Mouse (Mus musculus) spleen, adult 18-20 months (tissue): ENCODE measurements around the gene Myo10.

Source experiments
- DNase-seq, 2 experiments: peaks; one replicate each; pipeline ENCODE4 v3.0.0; 2022; ENCODE audit warnings: mixed read lengths in 2 of 2

The Myo10 gene

GRCm38 (mm10) chr15:25622200-25622866, at the start of gene Myo10:
Gene Myo10 (plus strand): TSS chr15:25622525.
- peak; percentile 100 for DNase-seq

DNA sequence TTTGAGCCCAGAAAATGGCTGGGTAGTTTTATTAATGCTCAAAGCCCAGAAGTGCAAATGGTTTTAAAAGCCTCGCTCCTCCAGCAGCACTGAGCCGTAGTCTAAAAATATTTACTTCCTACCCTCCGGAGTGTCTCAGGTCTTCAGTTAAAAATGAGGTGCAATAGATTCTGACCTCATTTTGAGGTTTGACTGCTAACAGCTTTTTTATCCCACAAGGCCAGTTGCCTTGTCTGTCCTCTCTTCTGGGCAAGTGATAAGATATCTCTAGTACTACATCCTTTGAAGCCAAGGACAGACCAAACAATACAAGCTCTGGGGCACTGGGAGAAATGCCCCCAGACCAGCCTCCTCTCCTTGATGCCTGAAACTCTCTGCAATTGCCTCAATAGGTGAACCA, 49.2 kb upstream of the Myo10 start:
- DNase-seq = no peak

- no peak for DNase-seq
Observed at GRCm38 (mm10) chr15:25573876-25574601, 48.3 kb upstream of the Myo10 start.

- no peak for DNase-seq
Observed at GRCm38 (mm10) chr15:25577327-25578051, 44.8 kb upstream of the Myo10 start.

GRCm38 (mm10) chr15:25578369-25578768, 44.0 kb upstream of the Myo10 start:
- no peak for DNase-seq

DNA sequence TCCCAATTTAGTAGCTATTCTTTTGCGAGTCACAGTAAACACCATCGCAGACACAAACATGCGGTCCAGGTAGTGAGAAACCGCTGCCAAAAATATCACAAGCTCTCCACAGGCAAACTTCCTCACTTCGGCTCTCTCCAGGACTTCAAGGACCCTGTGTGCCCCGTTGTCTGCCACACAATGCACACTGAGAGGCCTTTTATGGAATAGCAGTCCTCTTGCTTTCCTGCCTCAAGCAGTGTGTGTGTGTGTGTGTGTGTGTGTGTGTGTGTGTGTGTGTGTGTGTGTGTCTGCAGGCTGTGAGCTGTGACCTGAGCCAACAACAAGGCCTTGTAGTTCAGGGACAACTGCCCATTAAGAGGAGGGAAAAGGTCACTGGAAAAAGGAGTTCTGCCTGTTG, 41.6 kb upstream of the Myo10 start:
- no peak for DNase-seq

GRCm38 (mm10) chr15:25582055-25582454, 40.3 kb upstream of the Myo10 start:
- DNase-seq = no peak

DNA sequence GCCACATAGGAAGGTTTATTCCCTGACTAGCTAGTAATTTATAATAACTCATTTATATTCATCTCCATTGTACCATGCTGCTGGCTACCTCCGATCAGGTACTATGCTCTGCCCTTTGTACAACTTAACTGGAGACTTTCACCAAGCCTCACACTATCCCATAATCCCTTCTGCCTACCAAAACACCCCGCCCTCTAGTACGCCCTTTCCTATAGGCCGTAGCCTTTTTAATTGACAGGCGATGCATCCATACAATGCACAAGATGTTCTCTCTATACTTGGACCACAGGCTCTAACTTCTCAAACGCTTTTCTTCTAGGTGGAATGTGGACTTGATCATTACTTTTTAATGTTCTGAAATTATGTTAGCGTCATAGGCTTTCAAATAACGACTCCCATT, 39.0 kb upstream of the Myo10 start:
- no peak for DNase-seq

GRCm38 (mm10) chr15:25586828-25587227, 35.5 kb upstream of the Myo10 start:
- no peak for DNase-seq

DNA sequence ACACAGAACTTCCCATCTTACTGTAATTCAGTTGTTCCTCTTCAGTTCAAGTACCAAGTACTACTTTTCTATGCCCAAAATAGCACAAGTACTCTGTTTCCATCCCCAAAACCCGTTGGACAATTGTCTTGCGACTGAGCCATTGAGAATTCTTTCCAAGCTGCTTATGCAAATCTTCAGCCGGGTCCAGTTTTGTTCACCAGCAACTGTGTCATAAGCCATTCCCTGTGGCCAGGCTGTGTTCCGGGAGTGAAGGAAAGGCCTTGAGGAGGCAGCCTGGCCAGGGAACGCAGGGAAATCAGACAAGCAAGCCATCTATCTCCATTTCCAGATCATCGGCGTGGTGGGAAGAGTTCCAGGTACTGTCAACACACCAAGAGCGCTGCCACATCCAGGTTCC, 34.4 kb upstream of the Myo10 start:
- no peak for DNase-seq

DNA sequence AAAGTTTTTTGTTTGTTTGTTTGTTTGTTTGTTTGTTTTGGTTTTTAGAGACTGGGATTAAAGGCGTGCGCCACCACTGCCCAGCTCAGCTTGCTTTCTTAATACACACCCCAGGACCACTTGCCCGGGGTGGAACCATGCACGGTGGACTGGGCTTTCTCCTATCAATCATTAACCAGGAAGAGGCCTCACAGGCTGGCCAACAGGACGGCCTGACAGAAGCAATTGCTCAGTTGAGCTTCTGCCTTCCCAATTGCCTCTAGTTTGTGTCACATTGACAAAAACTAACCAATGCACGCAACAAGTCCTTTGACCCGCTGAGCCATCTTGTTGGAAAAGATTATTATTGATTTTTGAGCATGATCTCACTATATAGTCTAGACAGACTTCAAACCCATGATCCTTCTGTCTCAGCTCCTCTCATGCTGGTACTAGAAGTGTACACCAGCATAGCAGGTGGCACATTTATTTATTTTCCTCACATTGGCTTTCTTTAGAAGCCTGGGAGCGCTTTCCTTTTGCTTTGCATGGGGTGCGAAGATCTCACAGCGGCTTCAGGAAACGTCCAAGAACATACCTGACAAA, 32.9 kb upstream of the Myo10 start:
- no peak for DNase-seq

- peak; percentile 7 to 9 for DNase-seq
Observed at GRCm38 (mm10) chr15:25589916-25590315, 32.4 kb upstream of the Myo10 start.

DNA sequence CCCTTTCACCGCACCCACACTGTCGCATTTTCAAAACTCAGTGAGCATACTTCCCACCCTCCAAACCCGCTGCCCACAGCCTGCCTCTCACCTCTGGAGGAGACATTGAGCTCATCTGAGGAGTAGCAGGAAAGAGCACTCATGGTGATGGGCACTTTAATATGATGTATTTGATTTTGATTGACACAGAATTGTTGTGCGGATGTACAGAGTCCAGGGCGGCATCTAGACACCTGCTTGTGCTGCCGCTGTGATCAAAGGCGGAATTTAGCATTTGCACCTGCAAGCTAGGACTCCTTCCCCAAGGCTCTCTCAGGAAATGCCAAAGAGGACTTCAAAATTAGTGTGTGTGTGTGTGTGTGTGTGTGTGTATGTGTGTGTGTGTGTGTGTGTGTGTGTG, 31.4 kb upstream of the Myo10 start:
- no peak for DNase-seq

DNA sequence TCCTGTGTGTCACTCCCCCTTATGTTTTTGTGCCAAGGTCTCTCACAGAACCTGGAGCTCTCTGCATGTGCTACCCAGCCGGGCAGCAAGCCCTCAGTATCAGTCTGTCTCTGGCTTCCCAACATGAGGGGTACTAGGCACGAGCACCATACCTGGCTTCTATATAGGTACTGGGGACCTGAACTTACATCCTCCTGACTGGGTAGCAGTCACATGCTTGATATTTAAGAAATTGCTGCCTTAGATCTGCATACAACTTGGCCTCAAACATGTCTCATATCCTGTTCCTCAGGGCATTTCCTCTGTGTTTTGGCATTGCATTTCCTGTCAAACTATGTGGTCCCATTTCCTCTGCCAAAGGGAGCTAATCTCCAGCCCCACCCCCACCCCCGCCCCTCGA, 30.4 kb upstream of the Myo10 start:
- no peak for DNase-seq

- no peak for DNase-seq
Observed at GRCm38 (mm10) chr15:25593469-25594150, 28.7 kb upstream of the Myo10 start.

DNA sequence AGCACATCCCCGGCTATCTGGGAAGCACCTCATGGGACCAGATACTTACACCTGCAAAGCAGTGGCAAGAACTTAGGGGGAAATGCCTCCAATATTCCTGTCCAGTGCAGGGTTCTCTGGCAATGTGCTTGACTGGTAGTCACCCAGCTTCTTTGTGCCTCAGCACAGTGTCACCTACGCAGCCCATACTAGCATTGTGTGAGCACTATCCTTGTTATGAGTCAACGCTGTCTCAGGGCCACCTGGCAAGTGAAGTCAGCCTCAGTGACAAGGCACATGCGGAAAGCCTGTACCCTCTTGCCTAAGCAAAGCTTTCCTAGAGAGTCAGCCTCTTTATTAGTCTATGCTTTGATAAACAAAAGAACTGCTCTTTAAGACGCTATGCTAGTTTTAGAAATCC, 24.0 kb upstream of the Myo10 start:
- no peak for DNase-seq

DNA sequence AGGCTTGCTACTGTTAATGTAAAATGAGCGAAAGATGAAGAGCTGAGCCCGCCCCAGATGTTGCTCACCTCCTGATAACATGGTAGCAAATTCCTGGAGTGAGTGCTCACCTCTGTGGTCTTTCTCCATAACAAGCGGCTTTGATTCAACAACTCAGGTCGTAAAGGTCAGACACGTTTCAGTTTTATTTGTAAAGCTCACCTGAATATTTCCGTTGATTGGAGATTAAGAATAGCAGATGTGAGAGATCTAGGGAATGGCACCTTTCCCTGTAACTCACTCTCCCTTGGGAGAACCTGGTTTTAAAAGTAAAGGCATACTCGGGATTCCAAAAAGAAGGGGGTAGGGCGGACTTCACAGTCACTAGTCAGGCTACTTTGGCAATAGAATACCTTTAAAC, 20.0 kb upstream of the Myo10 start:
- no peak for DNase-seq

DNA sequence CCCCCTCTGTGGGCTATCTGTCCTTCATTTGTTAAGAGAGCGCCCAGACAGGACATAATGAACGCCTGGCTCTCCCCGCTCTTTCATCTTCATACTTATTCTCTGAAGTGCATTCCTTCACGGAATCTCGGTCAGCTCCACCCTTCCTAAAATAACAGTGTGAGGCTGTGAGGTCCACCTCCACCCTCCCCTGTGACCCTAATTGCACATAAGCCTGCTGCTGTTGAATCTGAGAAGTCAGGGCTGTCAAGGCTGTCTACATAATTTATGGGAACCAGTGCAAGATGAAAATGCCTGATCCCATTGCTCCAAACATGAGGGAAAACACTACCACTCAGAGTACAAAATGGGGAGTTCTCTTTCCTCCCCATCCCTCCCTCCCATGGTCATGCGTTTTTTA, 19.0 kb upstream of the Myo10 start:
- no peak for DNase-seq

- no peak for DNase-seq
Observed at GRCm38 (mm10) chr15:25604231-25604630, 18.1 kb upstream of the Myo10 start.

GRCm38 (mm10) chr15:25605376-25605775, 16.9 kb upstream of the Myo10 start:
- DNase-seq = no peak

GRCm38 (mm10) chr15:25608742-25609141, 13.6 kb upstream of the Myo10 start:
- no peak for DNase-seq

- no peak for DNase-seq
Observed at GRCm38 (mm10) chr15:25609253-25609652, 13.1 kb upstream of the Myo10 start.

- no peak for DNase-seq
Observed at GRCm38 (mm10) chr15:25611178-25611577, 11.1 kb upstream of the Myo10 start.
